Mouse (Mus musculus) large intestine, adult 2 months (tissue): ENCODE measurements around the gene Ndufb7. TPM values are rescaled to one million over a fixed set of nuclear protein-coding genes. Genes with fewer than 3 reads are reported as not detected.
A peak's percentile ranks its signal among the peaks of the same experiment; 100 is the strongest.
"Not testable (repeated sequence)": the region's sequence is repeated elsewhere in the genome, so short reads cannot be mapped to it uniquely, and the experiment has no call there.

ENCODE experiments used
- DNase-seq: peaks from one replicate; pipeline ENCODE4 v3.0.0-alpha.2; 2012; ENCODE audit warnings: low read depth, low spot score
- WGBS: fragments of 180-500 bp; shearing (Covaris S2); methylation state at CpG from one replicate; pipeline ENCODE4 v1.1.7; 2018; 5-methylcytosine and 5-hydroxymethylcytosine counted together
- polyA plus RNA-seq: library from polyadenylated mRNA; depleted of rRNA; stranded (reverse); fragments of >200 nt; gene quantifications from 2 replicates; pipeline ENCODE4 v1.2.3, GENCODE M21; 2012; rRNA removed

The Ndufb7 gene
- polyA plus RNA-seq: 479 and 502 TPM in 2 replicates

DNA sequence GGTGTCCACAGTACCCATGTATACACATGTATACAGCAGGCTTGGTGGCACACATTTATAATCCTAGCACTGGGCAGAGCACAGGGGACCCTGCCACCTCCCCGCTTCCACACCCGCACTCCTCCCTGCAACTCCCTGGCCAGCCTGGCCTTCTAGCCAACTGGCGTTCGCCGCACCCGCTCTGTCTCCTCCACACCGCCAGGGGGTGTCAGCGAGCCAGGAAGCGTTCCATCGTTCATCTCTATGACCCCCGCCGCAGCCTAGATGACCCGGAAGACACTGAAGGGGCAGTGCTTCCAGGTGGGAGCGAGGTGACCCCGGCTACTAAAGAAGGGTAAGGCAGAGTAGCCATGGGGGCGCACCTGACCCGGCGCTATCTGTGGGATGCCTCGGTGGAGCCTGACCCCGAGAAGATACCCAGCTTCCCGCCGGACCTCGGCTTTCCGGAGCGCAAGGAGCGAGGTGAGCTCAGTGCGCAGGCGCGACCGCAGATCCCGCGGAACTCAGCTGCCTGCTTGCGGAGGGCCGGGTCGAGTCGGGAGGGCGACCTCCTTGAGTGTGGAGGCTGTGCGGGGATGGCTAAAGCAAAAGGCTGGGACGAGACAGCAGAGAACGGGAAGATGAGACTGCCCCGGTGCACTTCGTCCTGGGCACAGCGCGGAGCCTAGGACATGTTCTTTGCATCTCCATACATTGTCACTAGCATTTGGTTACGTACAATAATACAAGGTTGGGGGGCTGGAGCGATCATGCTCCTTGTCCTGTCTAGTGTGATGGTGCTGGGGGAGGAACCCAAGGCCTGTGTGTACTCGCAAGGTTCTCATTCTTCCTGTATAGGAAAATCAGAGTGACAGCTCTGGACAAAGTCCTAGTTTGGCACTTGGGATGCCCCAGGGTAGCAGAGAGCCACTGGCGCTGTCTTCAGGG, at the start of gene Ndufb7:
Gene Ndufb7, plus strand, starts transcription at position 203 of the 927 bp plus-strand sequence.
- WGBS: under 1% methylated on average over 48 of the region's 48 CpGs
- DNase-seq: peak; percentile 76

- no peak for DNase-seq
- WGBS: 45% methylated on average over 3 of the region's 3 CpGs
Observed at GRCm38 (mm10) chr8:83520432-83520831, 46.0 kb upstream of the Ndufb7 start.

DNA sequence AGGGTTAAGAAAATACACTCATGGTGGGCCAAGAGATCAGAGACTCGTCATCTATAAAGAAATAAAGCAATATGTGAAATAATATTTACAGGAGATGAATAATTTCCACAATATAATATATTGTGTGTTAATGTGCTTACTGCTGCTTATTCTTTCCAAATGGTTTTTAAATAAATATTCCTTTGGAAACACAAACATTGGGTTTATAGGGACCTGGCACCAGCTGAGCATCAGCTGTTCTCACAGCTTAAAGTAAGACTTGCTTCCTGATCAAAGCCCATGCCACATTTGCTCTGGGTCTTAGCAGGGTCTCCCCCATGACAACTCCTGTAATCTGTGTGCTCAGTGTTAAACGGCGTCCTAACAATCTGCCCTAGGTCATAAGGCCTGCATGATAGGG, 45.6 kb upstream of the Ndufb7 start:
- WGBS: 47% methylated on average over 3 of the region's 3 CpGs
- DNase-seq: not testable (repeated sequence)

GRCm38 (mm10) chr8:83521310-83521709, 45.2 kb upstream of the Ndufb7 start:
- DNase-seq: no peak
- 13% methylated on average over 1 of the region's 1 CpGs for WGBS

DNA sequence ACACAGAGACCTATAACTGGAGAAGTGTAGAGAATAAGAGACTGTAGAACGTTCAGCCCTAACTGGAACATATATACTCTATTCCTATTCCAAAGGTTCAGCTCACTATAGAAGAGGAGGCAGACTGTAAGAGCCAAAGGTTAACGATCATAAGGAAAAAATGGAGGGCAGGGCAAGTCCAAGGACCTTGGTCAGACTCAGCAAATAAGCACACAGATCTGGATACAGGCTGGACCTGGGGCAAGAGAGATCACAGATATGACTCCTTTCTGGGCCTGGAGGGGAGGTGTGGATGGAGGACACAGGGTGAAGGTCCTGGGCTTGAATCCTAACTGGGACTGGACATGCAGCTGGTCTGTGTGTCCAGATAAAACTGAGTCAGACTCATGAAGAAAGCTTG, 31.7 kb upstream of the Ndufb7 start:
- 69% methylated on average over 2 of the region's 2 CpGs for WGBS
- no peak for DNase-seq

DNA sequence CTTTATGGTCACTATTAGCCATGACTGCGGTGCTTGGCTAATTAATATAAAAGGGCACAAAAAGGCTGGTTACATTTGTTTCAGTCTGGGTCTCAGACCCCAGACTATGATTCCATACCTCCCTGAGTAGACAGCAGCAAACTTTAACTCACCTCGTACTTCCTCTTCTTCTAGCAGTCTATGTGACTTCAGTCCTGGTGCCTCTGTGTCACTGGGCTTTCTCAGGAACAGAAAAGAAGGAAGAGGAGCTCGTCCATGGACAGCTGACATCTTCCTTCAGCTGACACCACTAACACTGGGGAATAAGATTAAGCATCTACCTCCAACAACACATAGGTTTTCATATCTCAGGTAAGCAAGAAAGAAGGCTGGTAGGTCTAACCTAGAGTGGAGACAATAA, 30.7 kb upstream of the Ndufb7 start, which contains the start of gene Olfr370:
Gene Olfr370, plus strand, starts transcription at position 45 of the 400 bp plus-strand sequence.
- 72% methylated on average over 3 of the region's 3 CpGs for WGBS
- DNase-seq: no peak

DNA sequence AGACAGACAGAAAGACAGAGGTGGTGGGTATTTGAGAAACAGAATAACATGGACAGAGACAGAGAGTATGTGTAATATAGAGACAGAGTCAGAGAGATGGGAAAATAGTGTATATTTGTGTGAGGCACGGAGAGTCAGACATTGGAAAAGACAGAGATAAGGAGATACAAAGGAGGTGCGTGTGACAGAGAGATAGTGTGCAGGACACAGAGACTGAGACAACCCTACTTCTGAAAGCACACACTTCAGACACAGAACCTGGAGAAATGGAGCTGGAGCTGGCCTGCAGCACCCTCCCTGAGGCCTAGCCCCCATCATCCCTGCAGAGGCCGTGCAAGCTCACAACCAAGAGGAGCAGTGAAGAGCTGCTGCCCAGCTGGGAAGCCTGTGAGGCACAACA, 3.8 kb upstream of the Ndufb7 start:
- DNase-seq: no peak
- 87% methylated on average over 3 of the region's 3 CpGs for WGBS

GRCm38 (mm10) chr8:83563246-83563645, 3.2 kb upstream of the Ndufb7 start:
- WGBS: 73% methylated on average over 4 of the region's 4 CpGs
- DNase-seq: no peak

DNA sequence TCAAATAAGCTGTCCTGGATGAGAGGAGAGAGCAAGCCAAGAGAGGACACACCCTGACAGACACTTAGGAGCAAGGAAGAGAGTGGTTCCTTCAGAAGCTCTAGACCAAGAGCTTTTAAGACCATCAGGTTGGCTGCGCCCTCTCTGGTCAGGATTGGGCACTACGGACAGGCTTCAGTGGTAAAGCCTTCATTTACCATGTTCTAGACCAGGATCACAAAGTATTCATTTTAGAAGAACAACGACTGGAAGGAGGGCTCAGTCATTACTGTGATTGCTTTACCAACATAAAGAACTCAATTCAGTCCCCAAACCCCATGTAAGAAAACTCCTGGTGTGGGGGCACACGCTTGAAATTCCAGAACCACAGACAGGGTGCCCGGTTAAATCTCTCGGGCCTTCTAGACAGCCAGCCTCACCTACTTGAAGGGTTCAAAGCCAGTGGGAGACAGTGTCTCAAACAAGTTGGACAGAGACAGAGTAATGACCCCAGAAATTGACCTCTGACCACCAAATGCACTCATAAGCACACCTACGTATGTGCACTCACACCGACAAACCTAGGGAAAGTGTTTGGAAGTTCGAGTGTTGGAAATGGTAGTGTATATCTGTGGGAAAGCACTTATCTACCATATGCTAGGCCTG, 618 bp upstream of the Ndufb7 start:
- DNase-seq: no peak
- WGBS: 82% methylated on average over 9 of the region's 9 CpGs

DNA sequence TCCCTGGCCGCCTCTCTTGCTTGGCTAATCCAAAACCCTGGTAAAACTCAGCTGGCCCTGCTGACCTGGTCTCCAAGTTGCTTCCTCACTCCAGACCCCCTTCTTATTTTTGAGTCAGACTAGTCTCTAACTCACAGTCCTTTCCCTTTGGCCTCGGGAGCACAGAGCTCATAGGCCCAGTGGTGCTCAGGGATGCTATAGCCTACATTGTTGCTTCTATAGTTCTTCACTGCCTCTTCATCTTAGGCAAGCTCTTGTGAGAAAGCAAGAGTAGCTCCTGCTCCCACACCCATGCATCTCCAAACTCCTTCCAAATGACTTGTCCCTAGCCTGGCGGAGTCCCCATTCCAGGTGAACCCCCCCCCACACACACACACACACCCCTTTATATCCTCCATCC, 1.2 kb downstream of the Ndufb7 start:
- WGBS: 46% methylated on average over 3 of the region's 3 CpGs
- no peak for DNase-seq

DNA sequence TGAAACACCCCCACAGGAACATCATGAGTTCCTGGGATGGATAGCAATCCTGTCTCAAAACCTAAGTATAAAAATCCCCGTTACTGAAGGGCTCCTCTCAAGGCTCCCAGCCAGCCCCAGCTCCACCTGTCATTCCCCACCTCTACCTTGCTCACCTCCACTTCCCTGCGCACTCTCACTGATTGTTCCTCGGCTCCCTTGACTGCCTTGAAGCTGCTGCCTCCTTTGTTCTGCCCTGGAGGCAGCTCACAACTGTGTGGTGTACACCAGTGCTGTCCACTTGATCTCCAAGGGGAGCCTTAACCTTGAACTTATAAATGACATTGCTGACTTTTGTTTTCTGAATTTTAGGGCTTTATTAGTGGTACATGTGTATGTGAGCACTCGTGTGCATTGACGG, 1.7 kb downstream of the Ndufb7 start:
- 59% methylated on average over 5 of the region's 5 CpGs for WGBS
- DNase-seq: no peak

- DNase-seq: no peak
- 61% methylated on average over 5 of the region's 5 CpGs for WGBS
Observed at GRCm38 (mm10) chr8:83568755-83569154, 2.3 kb downstream of the Ndufb7 start.

GRCm38 (mm10) chr8:83569165-83569564, 2.7 kb downstream of the Ndufb7 start:
- 64% methylated on average over 4 of the region's 4 CpGs for WGBS
- DNase-seq: no peak

GRCm38 (mm10) chr8:83570272-83571000, 4.0 kb downstream of the Ndufb7 start:
- 72% methylated on average over 15 of the region's 15 CpGs for WGBS
- DNase-seq: no peak

- not testable (repeated sequence) for DNase-seq
- 85% methylated on average over 7 of the region's 7 CpGs for WGBS
Observed at GRCm38 (mm10) chr8:83571001-83571340, 4.5 kb downstream of the Ndufb7 start.

DNA sequence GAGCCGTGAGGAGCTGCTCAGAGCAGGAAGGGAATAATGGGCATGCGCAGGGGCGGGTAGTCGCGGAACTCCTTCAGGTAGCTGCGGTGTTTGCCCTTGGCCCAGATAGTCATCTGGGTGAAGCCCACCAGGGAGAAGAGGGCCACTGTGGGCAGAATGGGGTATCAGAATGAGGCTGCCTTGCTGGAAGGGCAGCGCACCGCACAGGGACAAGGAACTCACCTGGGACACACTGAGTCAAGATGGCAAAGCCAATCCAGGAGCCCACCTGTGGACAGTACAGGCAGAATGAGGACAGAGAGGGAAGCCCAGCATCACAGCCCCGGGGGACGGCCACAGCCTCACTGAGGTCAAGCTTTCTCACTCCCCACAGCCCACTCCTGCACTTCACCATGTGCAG, 5.3 kb downstream of the Ndufb7 start:
- 91% methylated on average over 10 of the region's 10 CpGs for WGBS
- DNase-seq: no peak

- WGBS: 73% methylated on average over 5 of the region's 5 CpGs
- no peak for DNase-seq
Observed at GRCm38 (mm10) chr8:83572246-83572812, 5.9 kb downstream of the Ndufb7 start.

- no peak for DNase-seq
- 75% methylated on average over 18 of the region's 18 CpGs for WGBS
Observed at GRCm38 (mm10) chr8:83573140-83573875, 6.8 kb downstream of the Ndufb7 start.

DNA sequence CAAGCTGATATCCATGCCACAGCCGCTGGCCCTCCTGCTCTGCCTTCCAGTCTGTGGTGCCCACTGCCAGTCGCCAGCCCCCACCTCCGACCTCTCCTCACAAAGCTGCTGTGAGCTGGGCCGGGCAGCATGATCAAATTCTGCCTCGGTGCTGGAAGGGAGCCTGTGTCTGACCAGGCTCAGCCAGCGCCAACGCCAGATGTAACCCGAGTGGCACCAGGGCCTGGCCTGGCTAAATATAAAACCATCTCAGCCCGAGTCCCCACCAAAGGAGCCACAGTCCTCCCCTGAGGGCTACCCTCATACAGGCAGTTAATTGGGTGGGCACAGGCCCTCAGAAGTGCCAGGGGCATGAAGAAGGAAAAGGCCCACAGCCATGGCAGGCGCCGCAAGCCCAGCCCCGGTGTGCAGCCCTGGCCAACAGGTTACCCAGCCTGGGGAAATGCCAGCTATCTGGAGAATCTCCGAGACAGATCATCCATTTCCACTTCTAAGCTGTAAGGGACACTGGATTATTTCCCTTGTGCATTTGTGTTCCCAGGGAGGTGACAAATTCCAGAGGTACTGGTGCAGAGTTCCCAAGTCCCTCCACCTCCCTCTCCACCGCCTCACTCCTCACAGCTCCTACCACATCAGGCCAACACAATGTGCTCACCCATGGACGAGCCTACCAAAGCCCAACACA, 8.3 kb downstream of the Ndufb7 start:
- 81% methylated on average over 15 of the region's 15 CpGs for WGBS
- DNase-seq: no peak
